Mouse (Mus musculus): ENCODE data around the gene Ube2f.

The Ube2f gene

GRCm38 (mm10) chr1:91249564-91250414 is at the start of gene Ube2f:
Gene Ube2f, plus strand, starts transcription at chr1:91250304.
- peak; percentile 87 to 94 for DNase-seq (ENCODE audit: low spot score in 2 of 2)

- no peak for DNase-seq (ENCODE audit: low spot score in 2 of 2)
These were observed 49.0 kb upstream of the Ube2f start for GRCm38 (mm10) chr1:91201122-91201521.

- DNase-seq (ENCODE audit: low spot score in 2 of 2): no peak
These were observed 45.8 kb upstream of the Ube2f start for GRCm38 (mm10) chr1:91204221-91204765.

GRCm38 (mm10) chr1:91205651-91206050 is 44.5 kb upstream of the Ube2f start:
- DNase-seq (ENCODE audit: low spot score in 2 of 2): no peak

- DNase-seq (ENCODE audit: low spot score in 2 of 2): no peak
These were observed 43.8 kb upstream of the Ube2f start for GRCm38 (mm10) chr1:91206336-91206735.

- no peak for DNase-seq (ENCODE audit: low spot score in 2 of 2)
These were observed 43.2 kb upstream of the Ube2f start for GRCm38 (mm10) chr1:91206873-91207272.

GRCm38 (mm10) chr1:91207334-91208074 is 42.6 kb upstream of the Ube2f start:
- no peak for DNase-seq (ENCODE audit: low spot score in 2 of 2)

GRCm38 (mm10) chr1:91209343-91209742 is 40.8 kb upstream of the Ube2f start:
- DNase-seq (ENCODE audit: low spot score in 2 of 2): no peak

- DNase-seq (ENCODE audit: low spot score in 2 of 2): no peak
These were observed 40.3 kb upstream of the Ube2f start for GRCm38 (mm10) chr1:91209785-91210184.

GRCm38 (mm10) chr1:91211099-91211498 is 39.0 kb upstream of the Ube2f start:
- peak; percentile 59 to 77 for DNase-seq (ENCODE audit: low spot score in 2 of 2)

- no peak for DNase-seq (ENCODE audit: low spot score in 2 of 2)
These were observed 38.5 kb upstream of the Ube2f start for GRCm38 (mm10) chr1:91211591-91212008.

- peak in 1 of 2 experiments; percentile 55 for DNase-seq (ENCODE audit: low spot score in 2 of 2)
These were observed 34.8 kb upstream of the Ube2f start for GRCm38 (mm10) chr1:91215264-91215663.

- no peak for DNase-seq (ENCODE audit: low spot score in 2 of 2)
These were observed 34.1 kb upstream of the Ube2f start for GRCm38 (mm10) chr1:91215981-91216380.

GRCm38 (mm10) chr1:91216504-91217267 is 33.4 kb upstream of the Ube2f start:
- DNase-seq (ENCODE audit: low spot score in 2 of 2): peak; percentile 50 to 70

GRCm38 (mm10) chr1:91219641-91220321 is 30.3 kb upstream of the Ube2f start:
- DNase-seq (ENCODE audit: low spot score in 2 of 2): peak in 1 of 2 experiments; percentile 55

GRCm38 (mm10) chr1:91220322-91220672 is 29.8 kb upstream of the Ube2f start:
- DNase-seq (ENCODE audit: low spot score in 2 of 2): peak in 1 of 2 experiments; percentile 61

- DNase-seq (ENCODE audit: low spot score in 2 of 2): no peak
These were observed 23.5 kb upstream of the Ube2f start for GRCm38 (mm10) chr1:91226562-91226961.

GRCm38 (mm10) chr1:91227381-91228054 is 22.6 kb upstream of the Ube2f start:
- DNase-seq (ENCODE audit: low spot score in 2 of 2): peak in 1 of 2 experiments; percentile 61

- no peak for DNase-seq (ENCODE audit: low spot score in 2 of 2)
These were observed 19.0 kb upstream of the Ube2f start for GRCm38 (mm10) chr1:91231142-91231541.

GRCm38 (mm10) chr1:91231896-91232295 is 18.2 kb upstream of the Ube2f start:
- DNase-seq (ENCODE audit: low spot score in 2 of 2): no peak

GRCm38 (mm10) chr1:91235395-91235794 is 14.7 kb upstream of the Ube2f start:
- DNase-seq (ENCODE audit: low spot score in 2 of 2): no peak

All from spleen, postnatal 4 days (tissue).